8 mouse cellular contexts compared by ENCODE assay signal in the genomic region with DNA sequence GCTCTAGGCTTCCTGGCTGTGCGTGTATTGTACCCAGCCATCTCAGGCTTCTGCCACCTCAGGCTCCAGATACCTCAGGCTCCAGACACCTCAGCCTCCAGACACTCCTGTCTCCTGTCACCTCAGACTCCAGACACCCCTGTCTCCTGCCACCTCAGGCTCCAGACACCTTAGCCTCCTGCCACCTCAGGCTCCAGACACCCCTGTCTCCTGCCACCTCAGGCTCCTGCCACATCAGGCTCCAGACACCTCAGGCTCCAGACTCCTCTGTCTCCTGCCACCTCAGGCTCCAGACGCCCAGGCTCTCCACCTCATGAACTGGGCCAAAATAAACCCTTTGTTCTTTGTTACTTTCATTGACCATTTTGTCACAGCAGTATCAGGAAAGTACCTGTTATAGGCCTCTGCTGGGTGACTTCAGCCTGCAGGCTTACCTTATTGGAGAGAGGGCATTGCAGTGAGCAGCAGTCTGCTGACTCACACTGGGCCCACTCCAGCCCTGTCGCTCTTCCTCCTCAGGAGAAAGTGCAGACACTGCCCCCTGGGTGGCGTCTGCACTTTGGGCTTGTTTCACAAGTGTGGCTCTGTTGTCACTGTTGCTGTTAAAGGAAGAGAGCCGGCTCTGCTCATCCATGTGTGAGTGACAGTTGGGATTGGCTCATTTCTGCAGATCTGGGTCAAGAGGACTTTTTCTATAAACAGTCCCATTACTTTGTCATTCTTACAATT.
DNase-seq lines count a peak whose midpoint lies in the region; ATAC-seq and TF ChIP-seq lines count a peak whose summit lies in the region.

No protein-coding gene starts in this region.

- peaks cover 55% of the 10 kb centered on the region for H3K36me3 ChIP-seq in intestine, embryonic 14.5 days (ENCODE audit: control insufficient read depth, insufficient read depth, low read length)
- H3K36me3 ChIP-seq in liver, embryonic 16.5 days (ENCODE audit: control insufficient read depth, insufficient read depth) = no peaks in the 10 kb centered on the region

- no peaks in the 10 kb centered on the region for H3K27me3 ChIP-seq in intestine, embryonic 14.5 days (replicated peaks; ENCODE audit: control insufficient read depth, insufficient read depth, low read length)
- H3K27me3 ChIP-seq in liver, embryonic 16.5 days (ENCODE audit: control insufficient read depth, insufficient read depth, low read depth, low read length) = no peaks in the 10 kb centered on the region

- H3K4me2 ChIP-seq in intestine, embryonic 14.5 days (ENCODE audit: low read length) = no peak overlapping the region
- H3K4me2 ChIP-seq in liver, embryonic 16.5 days (ENCODE audit: low read depth, low read length) = no peak overlapping the region

- H3K9me3 ChIP-seq in intestine, embryonic 14.5 days (ENCODE audit: control insufficient read depth, low read length) = no peaks in the 10 kb centered on the region
- no peaks in the 10 kb centered on the region for H3K9me3 ChIP-seq in liver, embryonic 16.5 days (replicated peaks; ENCODE audit: control insufficient read depth, low read length)

- ATAC-seq in intestine, embryonic 14.5 days (replicated peaks; ENCODE audit: low FRiP score, low TSS enrichment, low read depth) = peak; percentile 38; the same call in 1 of the 2 replicates
- peak; percentile 49 for ATAC-seq in liver, embryonic 16.5 days (ENCODE audit: low read depth)

- H3K27ac ChIP-seq in layer of hippocampus, adult 2 months = peak overlapping the region; percentile 43; the same call in 1 of the 2 replicates
- H3K27ac ChIP-seq in intestine, embryonic 14.5 days (ENCODE audit: low read depth) = peak overlapping the region; percentile 86
- H3K27ac ChIP-seq in liver, embryonic 16.5 days (ENCODE audit: low read length) = peak overlapping the region; percentile 83

- no peak overlapping the region for H3K9ac ChIP-seq in intestine, embryonic 14.5 days (ENCODE audit: low read length)
- no peak overlapping the region for H3K9ac ChIP-seq in liver, embryonic 16.5 days (ENCODE audit: low read depth, low read length)

- no peak overlapping the region for H3K4me3 ChIP-seq in layer of hippocampus, adult 2 months
- H3K4me3 ChIP-seq in intestine, embryonic 14.5 days (ENCODE audit: low read depth, low read length) = no peak overlapping the region
- no peak overlapping the region for H3K4me3 ChIP-seq in liver, embryonic 16.5 days (ENCODE audit: low read depth, low read length)

- TF ChIP-seq CTCF in layer of hippocampus, adult 2 months (conservative IDR thresholded peaks at IDR 0.05) = peak; percentile 57

- 43% methylated on average over 5 of the region's 5 CpGs for WGBS in intestine, embryonic 14.5 days
- 30% methylated on average over 5 of the region's 5 CpGs for WGBS in liver, embryonic 16.5 days (ENCODE audit: insufficient replicate concordance)

- no peak for DNase-seq in layer of hippocampus, adult 2 months (ENCODE audit: low spot score in 2 of 2)
- DNase-seq in layer of hippocampus, adult 8-10 months (ENCODE audit: low spot score in 2 of 2) = no peak
- DNase-seq in embryo, embryonic 10.5 days (ENCODE audit: low spot score) = peak; percentile 43
- DNase-seq in intestine, embryonic 14.5 days (ENCODE audit: low spot score) = no peak
- DNase-seq in retina, postnatal 1 day = peak; percentile 89
- no peak for DNase-seq in cerebellum, adult 11 months
- DNase-seq in left cerebral cortex, adult 18-20 months (ENCODE audit: low spot score in 2 of 2) = no peak

- peaks cover 8% of the 10 kb centered on the region for H3K4me1 ChIP-seq in intestine, embryonic 14.5 days (replicated peaks; ENCODE audit: control insufficient read depth, insufficient read depth, low read length)
- H3K4me1 ChIP-seq in liver, embryonic 16.5 days (ENCODE audit: control insufficient read depth, low read depth, low read length) = peaks cover 8% of the 10 kb centered on the region

Comparison
In these comparisons a context has a peak if more than half of its experiments do, and no peak if none do; other contexts are left out.
1. DNase-seq: peak in embryo, embryonic 10.5 days (single experiment) and retina, postnatal 1 day (single experiment); none in layer of hippocampus, adult 2 months (0 of 2), layer of hippocampus, adult 8-10 months (0 of 2), intestine, embryonic 14.5 days (single experiment), cerebellum, adult 11 months (single experiment) and left cerebral cortex, adult 18-20 months (0 of 2).
2. Peak in every context shown above with its lines, with median percentiles within 50 percentile points of each other: H3K27ac ChIP-seq.